In the genomic region with DNA sequence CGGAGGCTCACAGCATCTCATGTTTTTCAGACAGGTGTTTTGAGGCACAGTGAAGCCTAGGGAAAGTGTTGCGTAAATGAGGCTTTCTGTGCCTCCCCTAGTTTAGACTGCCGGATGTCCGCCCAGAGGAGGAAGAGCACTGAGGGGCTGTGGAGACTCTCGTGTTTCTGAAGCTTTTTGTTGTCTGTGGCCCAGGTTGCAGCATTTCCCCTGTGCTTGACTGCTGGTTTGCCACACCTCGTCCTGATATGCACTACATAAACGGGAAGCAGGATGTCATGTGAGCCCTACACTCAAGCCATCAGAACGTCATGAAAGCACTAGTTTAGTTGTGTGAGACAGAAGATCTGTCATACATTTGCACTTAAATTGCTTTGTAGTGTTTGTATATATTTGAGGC, we compare ENCODE assay signal across 18 mouse cellular contexts. TPM values are rescaled to one million over a fixed set of nuclear protein-coding genes. Genes with fewer than 3 reads are reported as not detected.
DNase-seq lines count a peak whose midpoint lies in the region; ATAC-seq and TF ChIP-seq lines count a peak whose summit lies in the region.
"Had no signal": no experiment of that assay in that cellular context is flagged by ENCODE, and none has a peak within 500 bp of the region (broad histone marks: within the 10 kb centered on the region; RNA-seq: fewer than 3 reads in every experiment).

No protein-coding gene starts in this region.

- H3K4me1 ChIP-seq in lung, adult 2 months (ENCODE audit: control insufficient read depth, insufficient read depth, low read length): peaks cover 3% of the 10 kb centered on the region; the same call in 1 of the 2 replicates
- H3K4me1 ChIP-seq: heart, embryonic 15.5 days; hindbrain, embryonic 15.5 days; midbrain, embryonic 10.5 days had no signal

- TF ChIP-seq POLR2A in lung, adult 2 months (IDR thresholded peaks at IDR 0.05; ENCODE audit: borderline replicate concordance, extremely low read depth, low read depth, low read length): no peak

- no peak overlapping the region for H3K4me3 ChIP-seq in lung, adult 2 months (replicated peaks; ENCODE audit: extremely low read depth, low read depth, low read length)
- H3K4me3 ChIP-seq: heart, embryonic 15.5 days; hindbrain, embryonic 15.5 days; midbrain, embryonic 10.5 days had no signal

- intact Hi-C loops in left cerebral cortex, postnatal 14 days (cut with DNase I): loop anchor here (10.0 kb wide), 1 partner anchor 112 kb away; a partner anchor contains a TSS

- 50% methylated on average over 8 of the region's 8 CpGs for WGBS in lung, adult 2 months

- DNase-seq in CD4-positive, CD25-positive, alpha-beta regulatory T cell, adult 2 months (ENCODE audit: low read depth, low spot score): peak; percentile 10
- DNase-seq in lung, postnatal 10 days: peak; percentile 26
- DNase-seq in lung, adult 2 months: no peak
- DNase-seq in CD8-positive naive resting alpha-beta T cell, adult 2 months (ENCODE audit: low read depth in 2 of 2, low spot score in 2 of 2): peak; percentile 44 to 52
- no peak for DNase-seq in left cerebral cortex, postnatal 14 days (ENCODE audit: low spot score in 2 of 2)
- DNase-seq in layer of hippocampus, adult 8-10 months (ENCODE audit: low spot score in 2 of 2): no peak
- DNase-seq: adrenal gland, postnatal 10 days; cerebellum, adult 18-20 months; cerebellum, postnatal 14 days; gastrocnemius, postnatal 25 days; heart, postnatal 4 days; kidney, adult 2 months; kidney, postnatal 10 days had no signal

- TF ChIP-seq CTCF in lung, adult 2 months (IDR thresholded peaks at IDR 0.05; ENCODE audit: insufficient read depth, low read length): no peak

- no peak for ATAC-seq in CD4-positive, CD25-positive, alpha-beta regulatory T cell, adult 4 months
- peak; percentile 95 for ATAC-seq in megakaryocyte, adult 5-6 weeks (ENCODE audit: poor library complexity, severe bottlenecking)

RNA-seq across cellular contexts. Expression of a gene that starts 56.1 kb away (rescaled TPM):
- polyA plus RNA-seq in CD4-positive, CD25-positive, alpha-beta regulatory T cell, adult 4 months (2017; shearing (Covaris generic)): 10 to 100 TPM in 1 of 2 experiments, 1 to 10 TPM in 1; 7.8 to 13.4 TPM
- 1.9 and 2.3 TPM in 2 replicates for polyA plus RNA-seq in lung, adult 2 months (2012; rRNA removed)
- 12.2 and 12.9 TPM in 2 replicates for total RNA-seq in megakaryocyte, adult 5-6 weeks (2015)
- total RNA-seq in megakaryocyte, adult 5-6 weeks (2017): 7.5 and 8.3 TPM in 2 replicates
- 1 to 10 TPM; 5.0 to 5.6 TPM for total RNA-seq in left cerebral cortex, postnatal 14 days (2021)
- 1 to 10 TPM; 6.4 to 7.1 (median 6.8) TPM for total RNA-seq in layer of hippocampus, adult 8-10 months (2022)

RNA-seq across cellular contexts. Expression of a gene that starts 56.2 kb away (rescaled TPM):
- polyA plus RNA-seq in CD4-positive, CD25-positive, alpha-beta regulatory T cell, adult 4 months (2017; shearing (Covaris generic)): 10 to 100 TPM; 37.7 to 41.5 TPM
- 6.2 and 7.9 TPM in 2 replicates for polyA plus RNA-seq in lung, adult 2 months (2012; rRNA removed)
- total RNA-seq in megakaryocyte, adult 5-6 weeks (2015): 26.7 and 29.0 TPM in 2 replicates
- 21.3 and 22.4 TPM in 2 replicates for total RNA-seq in megakaryocyte, adult 5-6 weeks (2017)
- total RNA-seq in left cerebral cortex, postnatal 14 days (2021): 10 to 100 TPM; 65.4 to 68.9 TPM
- 10 to 100 TPM; 53.7 to 69.2 (median 59.3) TPM for total RNA-seq in layer of hippocampus, adult 8-10 months (2022)

Comparison
In these comparisons a context has a peak if more than half of its experiments do, and no peak if none do; other contexts are left out.
1. DNase-seq: peak in CD4-positive, CD25-positive, alpha-beta regulatory T cell, adult 2 months (single experiment), lung, postnatal 10 days (single experiment) and CD8-positive naive resting alpha-beta T cell, adult 2 months (2 of 2); none in lung, adult 2 months (single experiment), left cerebral cortex, postnatal 14 days (0 of 2) and layer of hippocampus, adult 8-10 months (0 of 2).